In the genomic region with DNA sequence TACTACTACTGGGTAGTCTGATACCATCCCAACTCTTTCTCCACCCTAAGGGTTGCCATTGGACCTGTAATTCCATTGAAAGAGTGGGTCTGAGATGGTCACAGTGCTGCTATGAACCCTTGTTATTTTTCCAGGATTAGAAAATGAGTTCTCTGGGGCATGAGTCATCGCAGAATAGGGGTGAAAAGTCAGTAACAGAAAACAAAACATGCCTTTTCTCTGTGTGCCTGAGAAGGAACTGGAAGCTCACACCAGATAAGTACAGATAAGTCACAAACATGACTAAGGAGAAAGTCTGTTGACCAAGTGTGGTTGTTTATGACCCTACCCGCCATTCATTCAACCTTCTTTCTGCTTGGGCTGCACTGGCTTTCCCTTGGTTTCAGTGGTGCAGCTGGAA, we compare ENCODE assay signal across 24 mouse cellular contexts.
DNase-seq lines count a peak whose midpoint lies in the region; ATAC-seq and TF ChIP-seq lines count a peak whose summit lies in the region.
"Had no signal": no experiment of that assay in that cellular context is flagged by ENCODE, and none has a peak within 500 bp of the region (broad histone marks: within the 10 kb centered on the region; RNA-seq: fewer than 3 reads in every experiment).

No protein-coding gene starts in this region.

- 54% methylated on average over 2 of the region's 2 CpGs for WGBS in heart, adult 2 months
- 79% methylated on average over 2 of the region's 2 CpGs for WGBS in kidney, postnatal 0 days
- 77% methylated on average over 2 of the region's 2 CpGs for WGBS in kidney, embryonic 14.5 days

- peaks cover 4% of the 10 kb centered on the region; the same call in 1 of the 2 replicates for H3K4me1 ChIP-seq in heart, adult 2 months (ENCODE audit: control insufficient read depth, insufficient read depth, low read length)
- H3K4me1 ChIP-seq in kidney, postnatal 0 days (replicated peaks; ENCODE audit: insufficient read depth, low read length) = no peaks in the 10 kb centered on the region
- H3K4me1 ChIP-seq in kidney, embryonic 14.5 days (ENCODE audit: control insufficient read depth, insufficient read depth, low read length) = peaks cover 6% of the 10 kb centered on the region; the same call in 1 of the 2 replicates
- H3K4me1 ChIP-seq in brown adipose tissue, adult 24 weeks (ENCODE audit: control insufficient read depth, insufficient read depth, insufficient read length, low read length) = peaks cover 5% of the 10 kb centered on the region
- H3K4me1 ChIP-seq: limb, embryonic 15.5 days had no signal

- TF ChIP-seq POLR2A in heart, adult 2 months (IDR thresholded peaks at IDR 0.05; ENCODE audit: insufficient read depth, low read depth, low read length) = no peak

- DNase-seq in heart, adult 2 months = peak in 1 of 2 experiments; percentile 14
- no peak for DNase-seq in heart, postnatal 25 days (ENCODE audit: low spot score)
- DNase-seq in kidney, postnatal 0 days (ENCODE audit: low spot score) = peak; percentile 9
- peak; percentile 31 for DNase-seq in 3T3-L1 (ENCODE audit: low read depth, low spot score)
- no peak for DNase-seq in cerebellum, postnatal 10 days
- no peak for DNase-seq in gastrocnemius, postnatal 14 days
- DNase-seq: adrenal gland, adult 8-10 months; cerebellum, adult 2 months; cerebellum, postnatal 36 days; embryo, embryonic 11 days; left cerebral cortex, postnatal 4 days; lung, embryonic 14.5 days; lung, postnatal 36 days; right cerebral cortex, postnatal 4 days had no signal

- TF ChIP-seq EP300 in heart, adult 2 months (IDR thresholded peaks at IDR 0.05; ENCODE audit: insufficient read depth, low read depth, low read length) = no peak

- H3K9ac ChIP-seq in heart, adult 2 months (ENCODE audit: low read depth, low read length) = no peak overlapping the region
- no peak overlapping the region for H3K9ac ChIP-seq in kidney, postnatal 0 days (ENCODE audit: low read depth, low read length)
- H3K9ac ChIP-seq in kidney, embryonic 14.5 days (ENCODE audit: low read depth, low read length) = no peak overlapping the region
- H3K9ac ChIP-seq: embryonic facial prominence, embryonic 13.5 days; forebrain, embryonic 13.5 days; hindbrain, embryonic 12.5 days; kidney, embryonic 15.5 days; limb, embryonic 15.5 days; lung, embryonic 14.5 days had no signal

- no peak overlapping the region for H3K4me3 ChIP-seq in heart, adult 2 months
- no peak overlapping the region for H3K4me3 ChIP-seq in kidney, postnatal 0 days (replicated peaks; ENCODE audit: low read depth, low read length)
- no peak overlapping the region for H3K4me3 ChIP-seq in kidney, embryonic 14.5 days (ENCODE audit: low read length)
- H3K4me3 ChIP-seq in brown adipose tissue, adult 24 weeks (ENCODE audit: insufficient read depth, low read depth, low read length) = no peak overlapping the region
- H3K4me3 ChIP-seq: embryonic facial prominence, embryonic 13.5 days; erythroblast, embryonic 14.5 days; forebrain, embryonic 13.5 days; hindbrain, embryonic 12.5 days; kidney, embryonic 15.5 days; limb, embryonic 15.5 days had no signal

- no peaks in the 10 kb centered on the region for H3K9me3 ChIP-seq in kidney, postnatal 0 days (replicated peaks; ENCODE audit: low read length)
- H3K9me3 ChIP-seq in kidney, embryonic 14.5 days (ENCODE audit: control insufficient read depth, low read length) = no peaks in the 10 kb centered on the region
- H3K9me3 ChIP-seq: embryonic facial prominence, embryonic 13.5 days; forebrain, embryonic 13.5 days; hindbrain, embryonic 12.5 days; kidney, embryonic 15.5 days; limb, embryonic 15.5 days had no signal

- peak overlapping the region; percentile 51 for H3K27ac ChIP-seq in heart, adult 2 months
- no peak overlapping the region for H3K27ac ChIP-seq in kidney, postnatal 0 days
- H3K27ac ChIP-seq in kidney, embryonic 14.5 days (ENCODE audit: low read depth, low read length) = no peak overlapping the region
- H3K27ac ChIP-seq in brown adipose tissue, adult 24 weeks (replicated peaks; ENCODE audit: low read depth, low read length) = peak overlapping the region; percentile 62
- H3K27ac ChIP-seq: embryonic facial prominence, embryonic 13.5 days; forebrain, embryonic 13.5 days; hindbrain, embryonic 12.5 days; kidney, embryonic 15.5 days; limb, embryonic 15.5 days had no signal

- no peaks in the 10 kb centered on the region for H3K36me3 ChIP-seq in heart, adult 2 months (ENCODE audit: control insufficient read depth, insufficient read depth, low read length)
- H3K36me3 ChIP-seq in kidney, postnatal 0 days (ENCODE audit: insufficient read depth, low read length) = no peaks in the 10 kb centered on the region
- no peaks in the 10 kb centered on the region for H3K36me3 ChIP-seq in kidney, embryonic 14.5 days (ENCODE audit: control insufficient read depth, insufficient read depth, low read length)
- H3K36me3 ChIP-seq: embryonic facial prominence, embryonic 13.5 days; hindbrain, embryonic 12.5 days; kidney, embryonic 15.5 days; limb, embryonic 15.5 days had no signal

- no peak for TF ChIP-seq CTCF in heart, adult 2 months (IDR thresholded peaks at IDR 0.05)
- TF ChIP-seq CTCF in kidney, postnatal 0 days (IDR thresholded peaks at IDR 0.05; ENCODE audit: low read depth) = no peak

- intact Hi-C loops in heart, adult 2 months (cut with DNase I) = no loop called here
- intact Hi-C loops in heart, postnatal 25 days (cut with DNase I) = no loop called here
- intact Hi-C loops in gastrocnemius, postnatal 14 days (cut with DNase I; ENCODE audit: low total_unique reads) = no loop called here

- ATAC-seq in kidney, postnatal 0 days (replicated peaks; ENCODE audit: low FRiP score, low read depth) = no peak
- no peak for ATAC-seq in kidney, embryonic 14.5 days (ENCODE audit: low FRiP score, low TSS enrichment)
- ATAC-seq: CD4-positive, CD25-positive, alpha-beta regulatory T cell, adult 4 months; intestine, postnatal 0 days had no signal

- H3K79me2 ChIP-seq in heart, adult 2 months (replicated peaks; ENCODE audit: control insufficient read depth, insufficient read depth, low read length) = no peaks in the 10 kb centered on the region

- no peaks in the 10 kb centered on the region for H3K27me3 ChIP-seq in heart, adult 2 months (ENCODE audit: control insufficient read depth, insufficient read depth, low read length)
- no peaks in the 10 kb centered on the region for H3K27me3 ChIP-seq in kidney, postnatal 0 days (ENCODE audit: insufficient read depth, low read length)
- H3K27me3 ChIP-seq in kidney, embryonic 14.5 days (ENCODE audit: control insufficient read depth, insufficient read depth, low read length) = no peaks in the 10 kb centered on the region
- H3K27me3 ChIP-seq: embryonic facial prominence, embryonic 13.5 days; forebrain, embryonic 13.5 days; hindbrain, embryonic 12.5 days; kidney, embryonic 15.5 days; limb, embryonic 15.5 days had no signal

- no peak overlapping the region for H3K4me2 ChIP-seq in kidney, postnatal 0 days (ENCODE audit: low read length)
- no peak overlapping the region for H3K4me2 ChIP-seq in kidney, embryonic 14.5 days (replicated peaks; ENCODE audit: low read depth, low read length)
- H3K4me2 ChIP-seq: embryonic facial prominence, embryonic 13.5 days; forebrain, embryonic 13.5 days; hindbrain, embryonic 12.5 days; kidney, embryonic 15.5 days; limb, embryonic 15.5 days had no signal

Comparison
In these comparisons a context has a peak if more than half of its experiments do, and no peak if none do; other contexts are left out.
1. DNase-seq: peak in kidney, postnatal 0 days (single experiment) and 3T3-L1 (single experiment); none in heart, postnatal 25 days (single experiment), cerebellum, postnatal 10 days (0 of 2) and gastrocnemius, postnatal 14 days (single experiment).
2. H3K27ac ChIP-seq: peak in heart, adult 2 months (single experiment) and brown adipose tissue, adult 24 weeks (single experiment); none in kidney, postnatal 0 days (single experiment) and kidney, embryonic 14.5 days (single experiment).